Mouse (Mus musculus): ENCODE results near the gene A030005L19Rik.
"Not testable (repeated sequence)": the region's sequence is repeated elsewhere in the genome, so short reads cannot be mapped to it uniquely, and the experiment has no call there.

DNA sequence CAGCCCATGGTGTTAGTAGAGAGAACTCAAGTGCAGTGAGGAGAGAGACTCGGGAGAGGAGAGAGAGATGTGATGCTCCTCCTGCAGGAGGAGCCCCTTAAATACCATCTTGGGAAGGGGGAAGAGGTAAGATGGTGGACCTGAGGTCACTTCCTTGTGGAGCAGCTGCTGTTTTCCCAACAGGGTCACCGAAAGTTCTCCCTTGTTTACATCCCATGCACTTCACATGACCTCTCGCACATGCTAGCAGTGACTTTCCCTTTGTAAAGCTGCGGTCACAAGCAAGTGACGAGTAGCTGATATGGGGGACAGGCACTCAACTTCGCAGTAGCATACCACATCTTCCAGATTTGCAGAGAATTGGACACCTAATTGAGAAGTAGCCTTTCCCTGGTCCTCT lies 18.2 kb downstream of the A030005L19Rik start, which contains the start of gene Gm6217:
- not testable (repeated sequence) for TF ChIP-seq CTCF (IDR thresholded peaks at IDR 0.05; ENCODE audit: extremely low read depth, insufficient read length, insufficient replicate concordance, low read depth, low read length); POLR2A (IDR thresholded peaks at IDR 0.05; ENCODE audit: low read depth, low read length)
